Mouse (Mus musculus) lung, postnatal 25 days (tissue): ENCODE results near the gene 1190007I07Rik.
A peak's percentile ranks its signal among the peaks of the same experiment; 100 is the strongest.
"Not testable (repeated sequence)": the region's sequence is repeated elsewhere in the genome, so short reads cannot be mapped to it uniquely, and the experiment has no call there.

Source experiments
- DNase-seq: peaks from one replicate; pipeline ENCODE4 v3.0.0; 2022; ENCODE audit warnings: low spot score

1190007I07Rik gene

DNA sequence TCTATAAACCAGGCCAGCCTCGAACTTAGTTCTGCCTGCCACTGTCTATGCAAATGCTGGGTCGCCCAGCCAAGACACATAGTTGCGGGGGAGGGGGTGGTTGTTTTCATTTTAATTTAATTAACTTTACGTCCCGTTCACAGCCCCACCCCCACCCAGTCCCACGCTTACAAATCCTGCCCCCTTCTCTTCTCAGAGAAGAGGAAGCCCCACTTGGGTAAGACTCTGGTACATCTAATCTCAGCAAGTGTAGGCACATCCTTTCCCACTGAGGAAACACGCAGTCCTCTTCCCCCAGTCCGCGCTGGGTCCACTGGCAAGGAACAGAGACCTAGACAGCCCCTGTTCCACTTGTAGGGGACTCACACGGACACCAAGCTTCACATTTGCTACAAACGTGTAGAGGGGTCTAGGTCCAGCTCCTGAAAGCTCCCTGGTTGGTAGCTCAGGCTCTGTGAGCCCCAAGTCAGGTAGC, 6.1 kb upstream of the 1190007I07Rik start:
- peak; percentile 12 for DNase-seq

DNA sequence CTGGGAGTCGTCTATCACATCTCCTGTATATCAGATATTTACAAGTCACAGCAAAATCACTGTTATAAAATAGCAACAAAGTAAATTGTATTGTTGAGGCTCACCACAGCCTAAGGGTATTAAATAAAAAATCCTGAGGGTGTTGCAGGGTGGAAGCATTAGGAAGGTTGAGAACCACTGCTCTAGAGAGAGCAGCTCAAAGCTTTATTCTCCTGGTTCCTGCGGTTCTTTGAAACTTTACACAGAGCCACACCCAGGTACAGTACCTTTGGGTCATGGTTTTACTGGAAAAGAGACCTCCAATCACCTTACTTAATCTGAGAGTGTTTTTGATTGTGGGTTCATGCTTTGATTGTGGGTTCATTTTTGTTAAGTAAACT, 515 bp upstream of the 1190007I07Rik start:
- not testable (repeated sequence) for DNase-seq

DNA sequence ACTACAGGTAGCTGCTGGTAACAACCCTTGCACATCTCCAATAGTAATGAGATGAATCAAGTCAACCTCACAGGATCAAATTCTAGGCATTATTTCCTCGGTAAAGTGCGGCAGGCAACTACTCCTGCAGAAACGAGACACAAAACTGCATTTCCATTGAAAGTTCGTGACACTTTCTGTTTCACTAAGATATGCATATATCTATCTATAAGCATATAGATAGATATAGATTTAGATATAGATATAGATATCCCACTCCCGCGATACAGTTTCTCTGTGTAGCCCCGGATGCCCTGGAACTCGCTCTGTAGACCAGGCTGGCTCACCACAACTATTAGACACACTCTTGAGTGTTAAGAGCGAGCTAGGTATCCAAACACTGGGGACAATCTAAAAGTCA, 793 bp downstream of the 1190007I07Rik start:
- no peak for DNase-seq

DNA sequence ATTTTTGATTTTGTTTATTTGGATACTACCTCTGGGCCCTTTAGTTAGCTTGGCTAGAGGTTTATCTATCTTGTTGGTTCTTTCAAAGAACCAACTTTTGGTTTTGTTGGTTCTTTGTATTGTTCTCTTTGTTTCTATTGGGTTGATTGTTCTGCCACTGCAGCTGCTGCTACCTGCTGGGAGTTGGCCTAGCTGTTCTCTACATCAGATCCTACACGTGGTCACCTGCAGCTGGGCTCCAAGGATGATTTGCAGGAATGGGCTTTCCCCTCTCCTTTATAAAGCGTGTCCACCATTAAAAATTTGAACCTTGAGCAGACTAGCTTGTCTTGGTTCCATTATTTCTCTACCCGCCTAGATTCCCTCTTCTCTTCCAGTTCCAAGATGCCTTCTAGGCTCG, 28.6 kb downstream of the 1190007I07Rik start:
- DNase-seq = not testable (repeated sequence)

DNA sequence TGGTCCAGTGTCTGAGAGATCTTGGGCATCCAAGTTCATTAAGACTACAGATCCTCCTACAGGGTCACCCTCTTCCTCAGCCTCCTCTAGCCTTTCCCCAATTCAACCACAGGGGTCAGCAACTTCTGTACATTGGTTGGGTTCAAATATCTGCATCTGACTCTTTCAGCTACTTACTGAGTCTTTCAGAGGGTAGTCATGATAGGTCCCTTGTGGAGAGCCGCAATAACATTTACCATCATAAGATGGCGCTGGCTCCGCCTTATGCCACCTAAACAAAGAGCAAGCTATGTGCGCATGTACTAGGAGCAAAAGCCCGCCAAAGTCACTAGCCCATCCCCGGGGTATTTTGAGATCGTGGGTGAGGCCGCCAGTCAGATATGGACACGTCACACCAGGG, 33.4 kb downstream of the 1190007I07Rik start:
- DNase-seq = not testable (repeated sequence)

DNA sequence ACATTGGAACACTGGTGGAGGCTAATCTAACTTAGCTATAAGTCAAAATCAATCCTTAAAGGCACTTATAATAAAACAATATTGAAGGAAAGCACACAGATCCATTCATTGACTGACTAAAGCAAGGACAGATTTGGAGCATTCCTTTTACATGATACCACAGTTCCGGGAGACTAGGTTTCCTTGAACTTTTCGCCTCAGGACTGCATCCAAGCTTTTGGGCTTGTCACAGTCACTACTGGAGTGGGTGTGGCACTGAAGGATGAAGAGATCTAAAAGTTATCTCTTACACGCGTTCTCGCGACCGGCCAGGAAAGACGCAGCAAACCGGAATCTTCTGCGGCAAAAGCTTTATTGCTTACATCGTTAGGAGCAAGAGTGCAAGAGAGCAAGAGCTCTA, 51.9 kb downstream of the 1190007I07Rik start:
- not testable (repeated sequence) for DNase-seq
